Mouse (Mus musculus): ENCODE results near the gene Aadacl2. TPM values are rescaled to one million over a fixed set of nuclear protein-coding genes. Genes with fewer than 3 reads are reported as not detected.

Gene Aadacl2
- total RNA-seq (2021), result not detected
- long read RNA-seq, experiment 1, result 0 reads
- long read RNA-seq, experiment 2, result 0 reads

- DNase-seq, result no peak
- intact Hi-C loops (cut with DNase I; ENCODE audit: low total_unique reads), result no loop called here
Observed at GRCm38 (mm10) chr3:60006443-60006842, at the start of gene Aadacl2. TSS of gene Aadacl2 (plus strand) at chr3:60006743.

DNA sequence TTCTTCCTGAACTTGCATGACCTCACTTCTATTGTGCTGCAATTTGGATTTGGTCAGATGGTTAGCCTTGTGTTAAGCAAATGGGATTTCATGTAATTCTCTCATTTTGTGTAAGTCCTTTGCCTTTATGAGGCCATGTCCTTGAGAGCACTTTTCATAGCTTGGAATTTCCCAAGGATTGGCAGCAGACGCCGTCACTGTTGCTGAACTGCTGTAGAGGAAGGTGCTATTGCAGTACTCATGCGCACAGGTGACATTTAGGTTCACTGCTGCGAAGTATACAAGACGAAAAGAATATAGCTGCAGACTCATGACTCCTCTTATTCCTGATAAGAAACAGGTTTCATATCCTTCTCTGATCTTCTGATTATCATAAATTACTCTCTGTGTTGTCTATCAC, 35.7 kb upstream of the Aadacl2 start:
- no peak for DNase-seq
- intact Hi-C loops (cut with DNase I; ENCODE audit: low total_unique reads), result no loop called here

- no peak for DNase-seq
- intact Hi-C loops (cut with DNase I; ENCODE audit: low total_unique reads), result no loop called here
Observed at GRCm38 (mm10) chr3:59974591-59974990, 32.0 kb upstream of the Aadacl2 start.

- DNase-seq, result no peak
- intact Hi-C loops (cut with DNase I; ENCODE audit: low total_unique reads), result no loop called here
Observed at GRCm38 (mm10) chr3:60003622-60004021, 2.9 kb upstream of the Aadacl2 start.

- intact Hi-C loops (cut with DNase I; ENCODE audit: low total_unique reads), result no loop called here
- DNase-seq, result no peak
Observed at GRCm38 (mm10) chr3:60025417-60025816, 18.9 kb downstream of the Aadacl2 start, which contains the start of gene Aadac. TSS of gene Aadac (plus strand) at chr3:60025717.

- DNase-seq, result no peak
- intact Hi-C loops (cut with DNase I; ENCODE audit: low total_unique reads), result no loop called here
Observed at GRCm38 (mm10) chr3:60031511-60031910, 25.0 kb downstream of the Aadacl2 start.

DNA sequence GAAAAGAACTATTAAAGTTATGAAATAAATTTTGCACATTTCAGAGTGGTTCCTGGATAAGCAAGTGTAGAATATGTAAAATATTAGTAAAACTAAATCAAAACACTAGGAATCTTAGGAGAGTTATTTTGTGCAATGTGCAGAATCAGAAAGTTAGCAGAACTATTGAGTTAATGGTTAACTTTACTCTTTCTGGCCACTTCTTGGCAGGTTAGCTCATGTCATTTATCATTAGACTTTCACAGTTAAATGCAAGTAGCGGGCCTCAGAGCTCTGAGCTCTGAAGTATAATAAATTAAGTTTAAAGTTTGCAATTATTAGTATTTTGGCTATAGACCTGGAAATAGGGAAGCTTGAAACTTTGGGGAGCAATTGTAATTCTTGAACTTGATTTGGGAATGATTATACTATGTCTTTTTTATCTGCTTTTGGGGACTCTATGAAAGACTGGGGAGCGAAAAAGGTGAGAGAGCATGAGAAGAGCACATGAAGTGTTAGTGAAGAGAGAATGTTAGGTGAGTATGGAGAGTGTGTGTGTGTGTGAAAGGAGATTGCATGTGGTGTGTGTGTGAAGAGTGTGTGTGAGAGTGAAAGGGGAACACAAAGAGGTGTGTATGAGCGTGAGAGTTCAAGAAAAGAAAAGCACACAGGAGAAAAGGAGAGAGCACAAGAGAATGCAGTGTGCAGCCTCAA, 39.8 kb downstream of the Aadacl2 start:
- intact Hi-C loops (cut with DNase I; ENCODE audit: low total_unique reads), result no loop called here
- no peak for DNase-seq

DNA sequence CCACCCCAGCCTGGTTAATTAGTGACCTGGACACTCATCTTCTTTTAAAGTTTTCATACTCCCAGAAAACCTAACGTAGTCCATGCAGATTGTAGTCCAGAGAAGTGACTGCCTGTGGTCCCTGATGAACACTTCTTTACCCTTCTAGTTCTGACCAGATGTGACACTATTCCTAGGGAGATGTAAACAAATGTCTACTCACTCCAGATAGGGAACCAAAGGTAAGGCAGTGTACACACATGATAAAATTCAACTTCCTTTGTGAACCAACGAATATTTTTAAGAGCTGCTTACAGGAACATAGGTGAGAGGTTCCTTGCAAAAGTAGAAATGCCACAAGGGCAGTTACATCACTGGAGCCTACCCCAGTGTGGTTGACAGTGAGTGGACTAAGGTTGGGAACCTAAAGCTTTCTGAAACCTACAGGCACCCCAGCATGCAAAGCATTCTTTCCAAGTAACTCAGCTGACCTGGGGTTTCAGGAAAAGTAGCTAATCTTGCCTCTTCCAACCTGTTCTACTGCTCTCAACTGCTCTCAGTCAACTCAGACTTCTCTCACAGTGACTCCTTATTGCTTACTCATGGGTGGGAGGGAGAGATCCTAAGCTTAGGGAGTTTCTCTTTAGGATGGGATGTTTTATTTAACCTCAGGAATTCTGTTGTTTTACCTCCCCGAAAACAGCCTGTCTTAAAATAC, 46.8 kb downstream of the Aadacl2 start:
- DNase-seq, result no peak
- intact Hi-C loops (cut with DNase I; ENCODE audit: low total_unique reads), result no loop called here

DNA sequence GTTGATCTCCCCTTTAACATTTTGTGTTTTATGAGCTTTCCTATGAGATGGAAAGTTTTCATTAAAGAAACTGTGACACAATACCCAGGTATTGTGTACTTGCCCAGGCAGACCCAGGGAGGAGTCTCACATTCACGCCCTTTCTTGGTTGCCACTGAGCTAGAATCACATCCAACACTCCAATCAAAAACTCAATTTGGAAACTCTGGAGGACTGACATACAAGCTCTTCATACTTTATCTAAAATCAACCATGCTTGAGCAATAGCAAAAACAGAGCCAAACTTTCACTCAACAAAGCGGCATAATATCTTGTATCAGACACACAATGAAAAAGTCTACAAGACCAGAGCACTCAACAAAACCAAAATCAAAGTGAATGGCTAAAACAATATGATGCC, 47.4 kb downstream of the Aadacl2 start:
- intact Hi-C loops (cut with DNase I; ENCODE audit: low total_unique reads), result no loop called here
- no peak for DNase-seq

GRCm38 (mm10) chr3:60056451-60056850, 49.9 kb downstream of the Aadacl2 start:
- intact Hi-C loops (cut with DNase I; ENCODE audit: low total_unique reads), result no loop called here
- DNase-seq, result no peak

DNA sequence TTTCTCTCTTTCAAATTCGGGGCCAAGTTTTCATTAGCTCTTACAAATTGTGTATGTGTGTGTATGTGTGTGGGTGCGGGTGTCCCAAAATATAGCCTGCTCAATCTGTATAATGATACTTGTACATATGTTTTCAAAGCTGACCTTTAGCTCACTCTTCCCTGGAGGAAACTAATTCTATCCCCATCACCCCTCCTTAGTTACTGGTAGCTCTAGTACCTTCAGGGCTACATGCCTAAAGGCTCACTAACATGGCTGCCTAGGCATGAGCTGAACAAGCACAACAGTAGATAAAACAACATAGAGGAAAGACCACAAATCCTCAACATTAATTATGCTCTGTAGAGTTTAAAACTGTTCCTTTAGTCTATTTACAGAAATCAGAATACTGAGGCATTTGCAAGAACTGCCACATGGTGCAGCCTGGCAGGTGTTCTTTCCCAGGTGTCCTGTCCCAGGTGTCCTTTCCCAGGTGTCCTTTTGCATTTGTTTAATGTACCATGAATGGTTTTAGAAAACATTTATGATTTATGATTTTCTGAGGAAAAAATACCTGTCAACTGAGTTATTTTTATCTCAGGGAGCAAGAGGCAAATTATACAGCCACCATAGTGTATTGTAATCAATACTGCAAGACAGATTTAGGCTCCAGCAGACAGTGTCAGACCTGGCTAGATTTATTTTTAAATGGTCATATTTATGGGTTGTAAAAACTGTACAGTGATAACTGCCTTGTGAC, 50.7 kb downstream of the Aadacl2 start:
- intact Hi-C loops (cut with DNase I; ENCODE audit: low total_unique reads), result no loop called here
- DNase-seq, result no peak

DNA sequence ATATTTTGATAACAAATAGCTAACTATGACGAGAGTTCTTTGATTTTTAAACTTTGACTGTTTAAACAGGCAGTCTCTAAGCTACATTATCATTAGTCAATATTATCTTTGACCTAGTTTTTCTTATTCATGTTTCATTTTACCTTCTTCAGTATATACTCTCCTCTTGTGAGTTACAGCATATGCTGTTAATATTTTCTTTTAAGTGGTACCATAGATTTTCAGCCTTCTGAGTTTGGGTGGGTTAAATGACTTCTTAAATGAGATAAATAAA, 51.2 kb downstream of the Aadacl2 start:
- DNase-seq, result no peak
- intact Hi-C loops (cut with DNase I; ENCODE audit: low total_unique reads), result no loop called here

Other genes starting within 250 kb of the Aadacl2 start
- gene Gm8298, start 145.7 kb upstream of the Aadacl2 start, total RNA-seq (2021), result not detected
- gene C130079G13Rik, start 81.5 kb upstream of the Aadacl2 start, total RNA-seq (2021), result not detected
- gene Aadac, start 19.0 kb downstream of the Aadacl2 start, total RNA-seq (2021), result not detected
- under 1 TPM in 1 of 2 experiments, not detected in 1; 0.16 TPM for gene Sucnr1, start 75.1 kb downstream of the Aadacl2 start, total RNA-seq (2021)

All from gastrocnemius, postnatal 14 days (tissue).